Mouse (Mus musculus) right cerebral cortex, postnatal 36 days (tissue): ENCODE results near the gene Vsx1.

Experiments
- DNase-seq, 2 experiments: peaks; one replicate each; pipeline ENCODE4 v3.0.0; 2022; ENCODE audit warnings: low spot score in 2 of 2, mixed read lengths in 1 of 2

Gene Vsx1

GRCm38 (mm10) chr2:150646411-150647121, 42.6 kb downstream of the Vsx1 start:
- DNase-seq, result no peak

- no peak for DNase-seq
Observed at GRCm38 (mm10) chr2:150645225-150645624, 43.9 kb downstream of the Vsx1 start.

GRCm38 (mm10) chr2:150643726-150644415, 45.3 kb downstream of the Vsx1 start:
- DNase-seq, result peak; percentile 65 to 69

GRCm38 (mm10) chr2:150643166-150643565, 46.0 kb downstream of the Vsx1 start:
- no peak for DNase-seq

- no peak for DNase-seq
Observed at GRCm38 (mm10) chr2:150638370-150638733, 50.8 kb downstream of the Vsx1 start.

GRCm38 (mm10) chr2:150637702-150638369, 51.3 kb downstream of the Vsx1 start:
- no peak for DNase-seq

GRCm38 (mm10) chr2:150635877-150636446, 53.2 kb downstream of the Vsx1 start:
- DNase-seq, result no peak
